20 mouse cellular contexts compared by ENCODE assay signal in genomic region chr9:121563276-121563675, GRCm38 (mm10).
DNase-seq lines count a peak whose midpoint lies in the region; ATAC-seq lines count a peak whose summit lies in the region.
"Had no signal": no experiment of that assay in that cellular context is flagged by ENCODE, and none has a peak within 500 bp of the region (broad histone marks: within the 10 kb centered on the region; RNA-seq: fewer than 3 reads in every experiment).

No protein-coding gene starts in this region.

- 0 out of 2 replicates have a peak, but pooled peaks have one; percentile 42 for ATAC-seq in frontal cortex, adult (ENCODE audit: low TSS enrichment)
- ATAC-seq: activated CD4-positive, CD25-positive, alpha-beta regulatory T cell, adult 4 months; CD4-positive, CD25-positive, alpha-beta regulatory T cell, adult 4 months; Patski had no signal

- intact Hi-C loops in heart, postnatal 14 days (cut with DNase I) = no loop called here

- DNase-seq in frontal cortex, postnatal 25 days (ENCODE audit: low spot score in 2 of 2) = no peak
- peak; percentile 52 for DNase-seq in heart, adult 11 months
- no peak for DNase-seq in heart, postnatal 14 days
- DNase-seq in brain, adult 2 months (ENCODE audit: low read depth, low spot score) = peak; percentile 30
- DNase-seq in spleen, adult 18-20 months = no peak
- DNase-seq: adrenal gland, adult 2 months; adrenal gland, adult 8-10 months; adrenal gland, postnatal 10 days; adrenal gland, postnatal 14 days; adrenal gland, postnatal 25 days; adrenal gland, postnatal 36 days; B cell, adult 2 months; cerebellum, adult 11 months; cerebellum, adult 11-12 months; cerebellum, adult 18-20 months; cerebellum, adult 2 months had no signal

Comparison
In these comparisons a context has a peak if more than half of its experiments do, and no peak if none do; other contexts are left out.
1. DNase-seq: peak in heart, adult 11 months (single experiment) and brain, adult 2 months (single experiment); none in frontal cortex, postnatal 25 days (0 of 2), heart, postnatal 14 days (0 of 2) and spleen, adult 18-20 months (0 of 2).